Mouse (Mus musculus) cerebellum, adult 9-10 months (tissue): ENCODE results near the gene Zfp513.

Experiments used
- DNase-seq: peaks from one replicate; pipeline ENCODE4 v3.0.0; 2022

Zfp513 gene

DNA sequence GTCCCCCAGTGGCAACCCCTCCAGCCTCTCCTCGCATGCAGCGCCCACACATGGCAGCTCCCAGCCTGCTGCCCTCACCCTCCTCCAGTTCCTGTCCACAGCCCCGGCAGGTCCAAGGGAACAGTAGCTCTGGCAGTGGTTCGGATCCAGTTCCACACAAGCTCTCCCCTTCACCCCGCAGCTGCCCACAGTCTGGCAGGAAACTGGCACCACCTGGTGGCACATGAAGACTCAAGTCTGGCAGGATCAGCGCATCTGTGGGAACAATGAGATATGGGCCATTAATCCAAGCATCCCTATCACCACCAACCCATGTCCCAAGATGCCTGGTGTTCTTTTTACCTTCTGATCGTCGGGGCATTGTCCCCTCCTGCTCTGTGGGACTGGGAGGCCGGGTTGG is 2.2 kb downstream of the Zfp513 start:
- no peak for DNase-seq

DNA sequence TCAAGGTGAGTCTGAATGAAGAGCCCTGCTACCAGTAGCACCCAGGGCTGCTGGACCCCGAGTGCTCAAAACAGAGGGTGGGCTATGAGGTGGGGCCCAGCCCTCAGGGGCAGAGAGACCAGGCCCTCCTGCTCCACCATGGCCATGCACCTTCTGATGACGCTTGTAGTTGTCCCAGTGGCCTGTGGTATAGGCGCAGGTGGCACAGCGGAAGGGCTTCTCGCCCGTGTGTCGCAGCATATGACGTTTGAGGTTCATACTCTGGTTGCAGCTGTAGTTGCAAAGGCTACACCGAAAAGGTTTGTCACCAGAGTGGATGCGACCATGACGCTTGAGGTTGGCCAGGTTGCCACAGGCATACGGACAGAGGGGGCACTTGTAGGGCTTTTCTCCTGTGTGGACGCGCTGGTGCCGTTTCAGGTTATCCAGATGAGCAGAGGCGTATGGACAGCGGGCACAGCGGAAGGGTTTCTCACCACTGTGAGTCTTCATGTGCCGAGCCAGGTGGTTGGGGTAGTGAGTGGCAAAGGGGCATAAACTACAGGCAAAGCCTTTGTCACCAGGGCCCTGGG is 2.7 kb downstream of the Zfp513 start:
- DNase-seq, result no peak

DNA sequence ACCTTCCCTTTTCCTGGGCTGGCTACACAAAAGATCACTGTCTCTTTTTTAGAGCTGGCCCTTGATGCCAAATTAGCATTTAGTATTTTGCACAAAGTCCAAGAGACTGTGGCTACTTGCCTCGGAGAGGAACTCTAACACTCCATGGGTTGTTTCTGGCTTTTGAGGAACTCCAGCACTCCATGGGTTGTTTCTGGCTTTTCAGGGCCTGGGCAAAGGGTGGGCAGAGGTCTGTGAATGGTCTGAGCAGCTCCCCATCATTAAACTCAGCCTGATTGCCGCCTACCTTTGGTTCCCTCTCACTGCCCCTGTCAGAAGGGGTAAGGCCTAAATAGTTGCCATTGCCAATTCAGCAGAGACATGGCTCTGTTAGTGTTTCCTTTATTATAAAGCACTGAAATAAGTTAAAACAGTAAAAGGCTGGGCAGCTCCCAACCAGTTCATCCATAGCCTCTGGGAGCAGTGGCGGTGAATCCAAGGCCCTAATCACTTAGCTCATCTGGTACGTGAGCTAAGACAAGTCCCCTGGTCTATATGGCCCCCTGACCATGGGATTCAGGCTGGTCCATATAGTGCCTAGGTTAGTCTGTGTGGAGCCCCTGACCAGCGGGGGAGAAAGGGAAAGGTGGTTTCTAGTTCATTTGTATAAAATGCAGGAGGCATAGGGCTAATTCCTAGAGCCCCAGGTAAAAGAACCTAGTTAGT is 3.3 kb downstream of the Zfp513 start:
- DNase-seq, result no peak

DNA sequence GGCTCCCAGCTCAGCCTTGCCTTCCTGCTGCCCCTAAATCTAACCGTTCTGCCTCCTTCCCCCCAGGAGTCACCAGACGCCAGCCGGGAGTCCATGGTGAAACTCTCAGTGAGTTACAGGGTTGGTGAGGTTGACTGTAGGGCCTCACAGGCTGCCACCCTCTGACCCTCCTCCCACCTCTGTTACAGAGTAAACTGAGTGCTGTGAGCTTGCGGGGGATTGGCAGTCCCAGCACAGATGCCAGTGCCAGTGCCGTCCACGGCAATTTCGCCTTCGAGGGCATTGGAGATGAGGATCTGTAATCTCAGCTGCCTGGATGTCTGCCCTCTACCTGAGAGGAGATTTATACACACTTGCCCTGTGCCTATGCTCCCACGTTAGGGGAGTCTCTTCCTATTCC is 3.9 kb downstream of the Zfp513 start:
- DNase-seq, result no peak

DNA sequence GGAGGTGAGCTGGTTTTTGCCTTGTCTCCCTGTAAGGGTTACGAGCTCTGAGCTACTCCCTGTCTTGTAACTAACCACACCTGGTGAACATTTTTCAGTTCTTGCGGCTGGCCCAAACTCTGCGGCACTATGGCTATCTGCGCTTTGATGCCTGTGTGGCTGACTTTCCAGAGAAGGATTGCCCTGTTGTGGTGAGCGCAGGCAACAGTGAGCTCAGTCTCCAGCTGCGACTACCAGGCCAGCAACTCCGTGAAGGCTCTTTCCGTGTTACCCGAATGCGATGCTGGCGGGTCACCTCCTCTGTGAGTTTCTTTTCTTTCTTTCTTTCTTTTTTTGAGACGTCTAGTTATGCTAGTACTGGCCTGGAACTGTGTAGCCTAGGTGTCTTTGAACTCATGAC is 5.0 kb downstream of the Zfp513 start:
- DNase-seq, result no peak

DNA sequence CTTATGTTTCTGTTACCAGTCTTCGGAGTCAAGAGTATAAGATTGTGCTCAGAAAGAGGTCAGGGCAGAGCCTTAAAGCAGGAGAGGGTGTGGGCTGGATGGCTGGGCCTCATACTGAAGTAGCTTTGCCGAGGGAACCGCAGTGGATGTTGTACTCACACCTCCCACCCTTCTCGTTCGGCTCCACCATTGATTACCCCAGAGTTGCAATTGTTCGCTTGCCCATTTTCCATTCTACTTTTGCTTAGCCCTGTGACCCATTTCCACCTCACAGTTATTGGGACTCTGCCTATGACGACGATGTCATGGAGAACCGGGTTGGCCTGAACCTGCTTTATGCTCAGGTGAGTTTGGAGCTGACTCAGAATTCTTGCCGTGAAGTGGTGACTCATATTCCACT is 5.9 kb downstream of the Zfp513 start:
- no peak for DNase-seq

DNA sequence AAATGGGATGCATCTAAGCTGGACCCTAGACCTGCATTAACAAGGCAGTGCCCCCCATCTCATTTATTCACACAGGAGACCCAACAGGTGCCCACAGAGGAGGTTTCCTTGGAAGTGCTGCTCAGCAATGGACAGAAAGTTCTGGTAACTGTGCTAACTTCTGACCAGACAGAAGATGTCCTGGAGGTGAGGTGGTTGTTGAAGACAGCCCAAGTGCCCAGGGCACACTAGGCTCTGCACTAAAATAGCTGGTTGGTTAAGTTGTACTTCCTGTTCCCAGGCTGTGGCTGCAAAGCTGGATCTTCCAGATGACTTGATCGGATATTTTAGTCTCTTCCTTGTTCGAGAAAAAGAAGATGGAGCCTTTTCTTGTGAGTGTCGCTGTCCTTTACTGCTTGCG is 6.4 kb downstream of the Zfp513 start:
- no peak for DNase-seq

DNA sequence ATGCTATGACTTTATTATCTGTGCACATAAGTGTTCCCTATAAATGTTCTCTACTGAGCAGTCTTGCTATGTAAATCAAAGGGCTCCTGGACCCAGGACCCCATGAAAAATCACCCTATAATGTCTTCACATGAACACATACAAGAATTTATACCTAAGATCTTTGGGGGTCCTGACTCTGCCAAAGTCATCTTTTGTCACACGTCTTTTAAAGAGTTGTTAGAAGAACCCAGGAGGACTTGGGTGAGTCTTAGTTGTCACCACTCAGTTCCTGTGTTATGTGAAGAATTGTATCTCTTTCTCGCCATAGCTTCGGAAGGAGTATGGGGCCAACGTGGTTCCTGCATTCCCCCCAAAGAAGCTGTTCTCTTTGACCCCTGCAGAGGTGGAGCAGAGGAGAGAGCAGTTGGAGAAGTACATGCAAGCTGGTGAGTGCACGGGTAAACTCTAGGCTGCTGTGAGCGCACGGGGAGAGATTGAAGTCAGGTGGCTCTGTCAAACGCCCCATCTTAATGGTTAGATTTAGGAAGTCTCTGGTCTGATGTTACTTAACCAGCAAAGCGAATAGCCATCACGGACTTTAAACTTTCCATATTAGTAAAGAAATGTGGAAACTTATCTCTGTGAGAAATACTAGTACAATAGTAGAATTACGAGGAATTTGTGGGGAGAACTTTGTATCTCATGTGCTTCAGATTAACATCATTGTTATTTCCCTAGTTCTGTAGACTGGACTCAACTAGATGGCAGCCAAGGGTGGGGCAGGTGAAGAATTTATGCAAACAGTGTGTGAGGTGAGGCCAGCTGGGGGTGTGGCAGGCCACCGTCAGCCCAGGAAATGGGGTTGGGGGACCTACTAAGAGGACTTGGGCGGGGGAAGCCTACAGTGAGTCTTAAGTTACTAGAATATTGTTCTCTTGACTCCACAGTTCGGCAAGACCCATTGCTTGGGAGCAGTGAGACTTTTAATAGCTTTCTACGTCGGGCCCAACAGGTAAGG is 7.3 kb downstream of the Zfp513 start:
- no peak for DNase-seq

DNA sequence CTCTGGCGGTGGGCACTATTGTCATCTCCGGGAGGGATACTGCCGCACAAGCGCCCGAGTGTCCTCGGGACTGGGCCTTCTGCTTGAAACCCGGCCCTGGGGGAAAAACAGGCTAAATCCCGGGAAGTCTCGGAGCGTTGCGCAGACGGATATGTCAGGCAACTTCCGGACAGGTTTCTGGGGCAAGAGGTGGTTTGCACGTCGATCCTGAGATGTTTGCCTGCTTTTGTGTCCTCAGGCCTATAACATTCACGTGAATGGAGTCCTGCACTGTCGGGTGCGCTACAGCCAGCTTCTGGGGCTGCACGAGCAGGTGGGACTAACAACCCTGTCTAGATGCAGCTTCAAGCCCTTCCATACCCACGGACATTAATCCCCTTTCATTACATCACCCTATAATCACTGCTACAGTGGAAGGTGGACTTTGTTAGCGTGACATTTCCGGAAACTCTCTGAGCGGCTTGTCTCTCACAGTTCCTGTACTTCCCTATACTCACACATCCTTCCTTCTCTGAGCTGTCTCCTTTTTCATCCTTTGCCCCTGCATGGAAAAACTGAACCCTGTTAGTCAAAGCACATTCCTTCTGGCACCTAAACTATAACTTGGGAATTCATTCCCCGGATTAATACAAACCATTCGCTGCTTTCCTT is 8.3 kb downstream of the Zfp513 start:
- no peak for DNase-seq

DNA sequence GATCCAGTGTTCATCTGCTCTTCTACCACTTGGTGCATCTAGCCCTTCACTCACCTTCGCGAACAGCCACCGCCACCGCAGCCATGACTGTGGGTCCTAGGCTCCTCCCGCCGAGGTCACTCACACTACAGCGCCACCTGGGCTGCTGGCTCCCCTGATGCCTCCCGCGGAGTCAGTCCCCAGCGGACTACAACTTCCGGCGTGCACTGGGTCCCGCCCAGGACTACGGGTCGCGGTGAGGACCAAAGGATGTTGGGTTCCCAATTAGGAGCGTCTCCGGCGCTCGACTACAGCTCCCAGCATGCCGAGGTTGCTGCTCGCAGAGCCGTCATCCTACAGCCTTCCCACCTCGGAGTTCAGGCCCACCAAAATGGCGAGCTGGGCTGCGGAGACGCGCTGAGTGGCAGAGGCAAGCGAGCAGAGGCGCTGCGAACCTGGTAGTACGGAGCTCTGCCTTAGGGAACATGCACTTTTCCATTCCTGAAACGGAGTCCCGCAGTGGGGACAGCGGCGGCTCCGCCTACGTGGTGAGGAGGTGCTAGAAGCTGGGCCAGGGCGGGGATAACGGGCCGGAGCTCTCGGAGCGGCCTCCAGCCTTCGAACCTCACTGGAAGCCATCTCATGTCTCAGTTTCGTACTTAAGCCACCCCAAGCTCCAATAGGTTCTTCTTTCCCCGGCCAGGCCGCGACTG is 9.0 kb downstream of the Zfp513 start, which contains the start of the genes Snx17 and Eif2b4:
Gene Snx17 (plus strand): TSS at position 289 of the 692 bp plus-strand sequence.
Gene Eif2b4 (minus strand): TSS at position 492 of the 692 bp plus-strand sequence.
- peak; percentile 99 for DNase-seq

DNA sequence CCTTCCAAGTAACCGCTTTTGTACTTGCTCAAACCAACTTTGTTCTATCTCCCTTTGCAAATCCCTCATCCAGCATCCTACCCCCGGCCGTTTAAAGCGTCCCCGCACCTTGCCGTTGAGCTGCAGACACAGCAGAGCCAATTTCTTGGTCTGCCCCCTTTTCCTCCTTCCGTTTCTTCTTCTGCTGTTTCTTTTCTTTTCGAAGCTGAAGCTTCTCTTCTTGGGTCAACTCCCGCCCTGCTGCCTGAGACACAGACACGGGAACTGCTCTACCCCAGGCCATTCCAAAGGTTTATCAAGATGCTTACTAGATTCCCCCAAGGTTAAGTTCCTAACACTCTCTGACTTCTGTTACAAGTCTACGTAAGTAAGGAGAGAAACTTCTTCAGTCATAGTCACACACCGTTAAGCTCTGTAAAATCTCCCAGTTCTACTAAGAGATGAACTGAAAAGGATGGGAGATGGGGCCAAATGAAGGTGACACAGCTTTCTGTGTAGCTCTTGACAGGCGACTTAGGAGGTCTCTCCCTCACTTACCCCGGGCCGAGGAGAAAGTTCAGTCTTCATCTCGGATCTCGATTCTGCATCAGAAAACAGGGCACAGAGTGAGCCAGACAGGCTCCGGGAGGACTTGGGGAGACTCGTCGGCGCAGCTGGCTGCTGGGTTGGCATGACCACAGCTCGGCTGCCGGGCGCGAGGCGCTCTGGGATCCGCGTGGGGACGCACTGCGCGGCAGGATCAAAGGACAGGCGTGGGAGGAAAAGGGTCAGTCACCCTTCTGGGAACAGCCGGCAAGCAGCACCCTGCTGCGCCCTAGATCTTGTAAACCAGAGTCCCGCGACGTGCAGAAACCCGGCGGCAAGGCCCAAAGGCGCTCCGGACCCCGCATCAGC is 9.8 kb downstream of the Zfp513 start:
- DNase-seq, result no peak

DNA sequence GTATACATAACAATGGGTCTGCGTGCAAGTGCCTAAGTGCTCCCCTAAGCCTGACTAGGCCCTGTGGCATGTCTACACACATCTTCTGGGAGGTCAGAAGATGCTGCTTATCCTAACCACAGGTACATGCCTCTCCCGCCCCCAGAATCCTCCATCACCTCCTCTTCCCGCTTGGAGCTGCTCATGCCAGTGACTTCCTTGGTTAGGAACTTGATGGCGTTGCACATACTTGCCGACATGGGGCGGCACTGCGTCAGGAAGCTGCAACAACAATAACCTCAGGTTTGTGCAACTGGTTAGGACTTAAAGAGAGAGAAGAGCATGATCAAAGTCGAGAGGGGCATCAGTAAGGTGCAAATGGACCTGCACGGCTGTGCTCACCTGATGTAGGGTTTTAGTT is 11.9 kb downstream of the Zfp513 start:
- no peak for DNase-seq

DNA sequence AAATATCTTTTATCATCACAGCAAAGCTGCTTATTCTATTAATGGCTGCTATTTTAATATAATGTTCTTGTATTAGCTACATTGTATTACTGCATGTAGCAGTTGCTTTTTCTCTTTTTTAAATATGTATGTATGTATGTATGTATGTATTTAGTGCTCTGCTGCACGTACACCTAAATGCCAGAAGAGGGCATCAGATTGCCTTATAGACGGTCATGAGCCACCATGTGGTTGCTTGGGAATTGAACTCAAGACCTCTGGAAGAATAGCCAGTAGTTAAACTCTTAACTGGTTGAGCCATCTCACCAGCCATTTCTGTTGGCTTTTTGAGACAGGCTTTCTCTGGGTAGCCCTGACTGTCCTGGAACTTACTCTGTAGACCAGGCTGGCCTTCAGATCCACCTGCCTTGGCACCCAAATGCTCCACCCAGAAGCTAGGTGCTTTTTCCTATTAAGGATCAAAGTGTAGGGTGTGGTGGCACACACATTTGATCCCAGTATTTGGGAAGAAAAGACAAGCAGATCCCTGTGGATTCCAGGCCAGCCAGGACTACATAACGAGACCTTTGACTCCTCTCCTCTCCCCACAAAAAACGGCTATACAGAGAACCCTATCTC is 13.8 kb downstream of the Zfp513 start:
- no peak for DNase-seq

DNA sequence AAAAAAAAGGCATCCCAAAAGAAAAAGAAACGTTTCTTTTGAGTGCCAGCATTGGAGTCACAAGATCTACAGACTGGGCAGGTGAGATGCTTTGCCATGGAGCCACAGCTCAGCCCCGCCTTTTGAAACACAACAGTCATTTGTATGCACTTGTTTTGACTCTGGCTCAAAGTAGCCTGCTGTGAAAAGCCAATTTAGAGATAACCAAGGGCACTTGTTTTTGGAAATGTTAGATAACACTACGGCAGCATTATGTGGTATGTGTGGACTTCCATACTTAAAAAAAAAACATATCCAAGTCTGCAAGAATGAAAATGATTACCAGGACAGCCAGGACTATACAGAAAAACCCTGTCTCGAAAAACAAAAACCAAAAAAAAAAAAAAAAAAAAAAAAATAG is 18.4 kb downstream of the Zfp513 start:
- DNase-seq, result no peak

DNA sequence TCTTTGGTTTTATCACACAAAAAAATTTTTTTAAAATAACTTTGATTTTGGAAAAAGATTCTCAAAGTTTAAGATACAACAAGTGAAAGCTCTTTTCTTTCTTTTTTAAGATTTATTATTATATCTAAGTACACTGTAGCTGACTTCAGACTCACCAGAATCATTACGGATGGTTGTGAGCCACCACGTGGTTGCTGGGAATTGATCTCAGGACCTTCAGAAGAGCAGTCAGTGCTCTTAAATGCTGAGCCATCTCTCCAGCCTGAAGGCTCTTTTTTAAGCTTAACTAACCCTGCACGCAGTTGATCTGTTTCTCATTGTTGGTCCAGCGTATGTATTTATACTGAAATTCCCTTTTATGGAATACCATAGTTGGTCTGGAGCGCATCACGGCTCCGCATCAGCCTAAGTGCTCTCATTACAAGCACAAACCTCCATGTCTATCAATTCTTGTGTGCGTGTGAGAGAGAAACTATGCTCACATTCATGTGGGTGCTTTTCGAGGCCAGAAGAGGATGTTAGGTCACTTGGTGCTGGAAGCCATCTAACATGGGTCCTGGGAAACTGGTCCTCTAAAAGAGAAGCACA is 20.8 kb downstream of the Zfp513 start:
- no peak for DNase-seq

DNA sequence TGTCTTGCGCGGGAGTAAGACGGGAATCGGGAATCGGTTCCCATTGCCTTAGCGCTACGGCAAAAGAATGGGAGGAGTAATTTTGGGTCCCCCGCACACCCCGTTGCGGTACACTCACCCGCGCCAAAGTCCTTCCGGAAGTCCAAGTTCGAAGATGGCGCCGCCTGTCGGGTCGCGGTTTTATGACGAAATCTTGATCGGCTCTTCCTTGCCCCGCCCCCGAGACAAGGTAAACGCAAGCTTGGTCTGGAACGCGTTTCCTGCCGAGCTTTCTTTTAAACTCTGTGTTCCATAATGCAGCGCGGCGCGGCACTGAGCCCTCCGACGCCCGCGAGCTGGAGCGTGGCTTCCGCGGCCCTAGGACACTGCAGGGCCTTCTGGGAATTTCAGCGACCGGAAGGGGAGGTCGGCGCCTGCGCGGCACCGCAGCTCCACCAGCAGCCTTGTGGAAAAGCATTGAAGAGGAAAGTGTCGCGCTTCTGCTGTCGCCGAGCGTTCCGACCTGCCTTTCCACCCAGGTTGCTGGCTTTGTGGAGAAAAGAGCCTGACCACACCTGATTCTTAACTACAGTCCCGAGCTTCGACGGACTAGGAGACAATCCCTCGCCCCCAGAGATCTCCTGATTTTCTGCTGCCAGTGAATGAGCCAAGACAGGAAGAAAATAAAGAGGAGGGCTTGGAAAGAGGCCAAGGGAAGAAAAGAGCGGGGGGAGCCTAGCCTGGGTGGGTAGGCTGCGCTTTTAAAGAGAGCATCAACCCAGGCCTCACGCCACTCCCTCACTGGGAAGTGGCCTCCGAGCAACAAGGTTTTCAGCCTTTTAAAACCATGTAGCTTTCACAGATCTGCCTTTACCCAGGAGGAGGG is 22.1 kb downstream of the Zfp513 start, which contains the start of the genes Gm29609 and Gtf3c2:
Gene Gm29609 (minus strand): TSS at position 146 of the 865 bp plus-strand sequence.
Gene Gtf3c2 (minus strand): TSS at position 379 of the 865 bp plus-strand sequence.
- peak; percentile 97 for DNase-seq

DNA sequence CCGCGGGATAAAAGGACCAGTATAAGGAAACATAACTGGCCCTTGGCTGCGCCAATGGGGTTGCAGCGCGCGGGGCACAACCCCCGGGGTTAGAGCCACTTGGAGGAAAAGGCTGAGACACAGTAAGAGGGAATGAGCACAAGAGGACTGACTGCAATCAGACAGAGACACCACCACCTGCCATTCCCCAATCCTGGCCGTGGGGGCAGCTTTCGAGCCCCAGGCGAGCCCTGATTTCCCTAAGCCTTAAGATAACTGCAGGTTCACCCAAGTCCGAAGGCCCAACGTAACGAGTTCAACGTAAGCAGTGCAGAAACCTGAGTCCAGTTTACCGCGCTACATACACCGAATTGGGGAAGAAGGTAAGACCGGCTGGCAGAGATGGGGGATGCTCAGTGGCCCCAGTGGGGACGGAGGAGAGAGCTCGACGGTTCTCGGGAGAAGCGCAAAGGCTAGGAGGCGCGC is 22.8 kb downstream of the Zfp513 start:
- no peak for DNase-seq

DNA sequence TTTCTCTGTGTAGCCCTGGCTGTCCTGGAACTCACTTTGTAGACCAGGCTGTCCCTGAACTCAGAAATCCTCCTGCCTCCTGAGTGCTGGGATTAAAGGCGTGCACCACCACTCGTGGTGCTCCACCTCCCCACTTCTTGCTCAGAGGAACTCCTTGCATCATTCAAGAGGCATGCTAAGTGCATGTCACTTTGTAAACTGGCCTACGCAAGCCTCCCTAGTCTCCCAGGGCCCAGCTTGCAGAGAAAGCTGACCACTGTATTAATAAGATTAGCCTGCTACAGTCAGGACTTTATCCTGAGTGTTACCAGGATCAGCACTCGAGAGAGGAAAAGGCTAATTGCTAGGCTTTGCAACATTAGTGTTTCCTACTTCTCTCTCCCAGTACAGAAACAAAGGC is 33.5 kb downstream of the Zfp513 start:
- no peak for DNase-seq

DNA sequence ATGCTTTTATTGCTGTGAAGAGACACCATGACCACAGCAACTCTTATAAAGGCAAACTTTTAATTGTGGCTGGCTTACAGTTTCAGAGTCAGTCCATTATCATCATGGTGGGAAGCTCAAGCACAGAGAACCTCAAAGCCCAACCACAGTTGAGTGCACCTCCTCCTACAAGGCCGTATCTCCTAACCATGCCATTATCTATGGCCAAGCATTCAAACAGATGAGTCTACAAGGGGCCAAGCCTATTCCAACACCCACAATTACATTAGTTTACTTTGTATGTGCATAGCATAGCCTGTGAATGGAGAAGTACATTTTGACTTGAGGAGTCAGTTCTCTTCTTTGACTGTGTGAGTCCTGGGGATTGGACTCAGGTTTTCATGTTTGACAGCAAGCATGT is 37.2 kb downstream of the Zfp513 start:
- DNase-seq, result no peak
